Mouse (Mus musculus) erythroblast, embryonic 14.5 days (primary cell): ENCODE data around the gene Mvb12a. TPM values are rescaled to one million over a fixed set of nuclear protein-coding genes. Genes with fewer than 3 reads are reported as not detected.

ENCODE experiments used
- H3K27me3 ChIP-seq: 2 replicates; pipeline ENCODE4 v1.6.1; 2012; ENCODE audit warnings: inconsistent platforms; ENCODE audit not compliant: control insufficient read depth
- H3K36me3 ChIP-seq: 2 replicates; pipeline ENCODE4 v1.6.1; 2012; ENCODE audit warnings: mild to moderate bottlenecking, inconsistent platforms; ENCODE audit not compliant: control insufficient read depth
- H3K4me1 ChIP-seq: 2 replicates; pipeline ENCODE4 v1.6.1; 2012; ENCODE audit warnings: inconsistent platforms; ENCODE audit not compliant: control insufficient read depth
- H3K4me3 ChIP-seq: replicated peaks from 2 replicates; pipeline ENCODE3; 2012; ENCODE audit warnings: moderate library complexity, mild to moderate bottlenecking, inconsistent platforms
- H3K9me3 ChIP-seq: 2 replicates; pipeline ENCODE4 v1.6.1; 2012; ENCODE audit warnings: low read length, inconsistent platforms, mixed read lengths; ENCODE audit not compliant: control insufficient read depth
- GATA1 ChIP-seq: IDR thresholded peaks from 2 replicates; pipeline ENCODE4 v1.6.1; 2012; ENCODE audit warnings: low read length, inconsistent platforms, mixed read lengths
- TAL1 ChIP-seq: IDR thresholded peaks from 3 replicates; pipeline ENCODE4 v1.6.1; 2012; ENCODE audit warnings: low read length, inconsistent platforms, mixed read lengths
- polyA plus RNA-seq: library from polyadenylated mRNA; stranded (reverse); fragments of >175 nt; gene quantifications from 2 replicates; pipeline ENCODE4 v1.2.3, GENCODE M21; 2012

The Mvb12a gene
- polyA plus RNA-seq, 1 experiment: 3.6 TPM

- no peak for TF ChIP-seq TAL1
- TF ChIP-seq GATA1: no peak
- peaks cover 59% of the 10 kb centered on the region for H3K4me1 ChIP-seq
- H3K9me3 ChIP-seq: no peaks in the 10 kb centered on the region
- peaks cover 15% of the 10 kb centered on the region for H3K36me3 ChIP-seq
- H3K27me3 ChIP-seq: no peaks in the 10 kb centered on the region
- no peak overlapping the region for H3K4me3 ChIP-seq
Measured at GRCm38 (mm10) chr8:71593556-71594323, 51.0 kb downstream of the Mvb12a start.

DNA sequence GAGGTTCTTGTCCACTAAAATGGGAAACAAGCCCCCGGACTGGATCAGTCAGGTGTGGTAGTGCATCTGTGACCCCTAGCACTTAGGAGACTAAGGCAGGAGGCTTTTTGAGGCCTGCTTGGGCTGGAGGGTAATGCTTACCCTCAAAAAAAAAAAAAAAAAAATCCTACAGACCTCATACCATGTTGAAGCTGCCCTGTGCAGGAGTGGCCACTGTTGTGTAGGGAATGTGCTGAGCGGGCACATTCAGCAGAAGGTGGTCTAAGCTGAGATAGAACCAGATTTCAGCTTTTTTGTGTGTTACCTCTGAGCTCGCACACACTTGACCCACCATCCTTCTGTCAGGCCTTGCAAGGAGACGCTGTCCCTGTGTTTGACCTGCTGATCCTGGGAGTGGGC is 51.6 kb downstream of the Mvb12a start:
- Histone ChIP-seq H3K4me1 (peaks cover 59% of the 10 kb centered on the region), H3K9me3 (no peaks in the 10 kb centered on the region), H3K36me3 (peaks cover 15% of the 10 kb centered on the region), H3K27me3 (no peaks in the 10 kb centered on the region), H3K4me3 (no peak overlapping the region)
- no peak for TF ChIP-seq GATA1
- TF ChIP-seq TAL1: 0 out of 3 replicates have a peak, but pooled peaks have one; percentile 15

DNA sequence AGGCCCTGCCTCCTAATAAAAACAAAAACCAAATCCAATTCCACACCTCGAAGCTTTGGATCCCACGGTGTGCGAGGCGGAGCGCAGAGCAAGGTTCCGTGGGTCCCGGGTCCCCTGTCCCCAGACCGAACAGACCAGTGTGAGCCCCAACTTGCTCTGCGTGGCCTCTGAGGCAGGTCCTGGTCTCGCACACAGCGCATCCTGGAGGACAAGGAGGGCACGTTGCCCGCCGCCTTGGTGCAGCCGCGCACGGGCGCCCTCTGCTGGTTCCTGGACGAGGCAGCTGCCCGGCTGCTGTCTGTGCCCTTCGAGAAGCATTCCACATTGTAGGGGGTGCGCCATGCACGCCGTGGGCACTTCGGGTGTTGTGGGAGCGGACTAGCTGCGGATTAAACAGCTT is 53.1 kb downstream of the Mvb12a start:
- no peak for TF ChIP-seq GATA1
- no peak for TF ChIP-seq TAL1
- Histone ChIP-seq H3K4me1 (peaks cover 51% of the 10 kb centered on the region), H3K9me3 (no peaks in the 10 kb centered on the region), H3K4me3 (no peak overlapping the region), H3K36me3 (peaks cover 17% of the 10 kb centered on the region), H3K27me3 (peaks cover 3% of the 10 kb centered on the region; the same call in 1 of the 2 replicates)

GRCm38 (mm10) chr8:71596384-71596783 is 53.7 kb downstream of the Mvb12a start:
- Histone ChIP-seq H3K4me1 (peaks cover 46% of the 10 kb centered on the region), H3K4me3 (no peak overlapping the region), H3K27me3 (peaks cover 3% of the 10 kb centered on the region; the same call in 1 of the 2 replicates), H3K9me3 (no peaks in the 10 kb centered on the region), H3K36me3 (peaks cover 17% of the 10 kb centered on the region)
- TF ChIP-seq GATA1: no peak
- no peak for TF ChIP-seq TAL1

DNA sequence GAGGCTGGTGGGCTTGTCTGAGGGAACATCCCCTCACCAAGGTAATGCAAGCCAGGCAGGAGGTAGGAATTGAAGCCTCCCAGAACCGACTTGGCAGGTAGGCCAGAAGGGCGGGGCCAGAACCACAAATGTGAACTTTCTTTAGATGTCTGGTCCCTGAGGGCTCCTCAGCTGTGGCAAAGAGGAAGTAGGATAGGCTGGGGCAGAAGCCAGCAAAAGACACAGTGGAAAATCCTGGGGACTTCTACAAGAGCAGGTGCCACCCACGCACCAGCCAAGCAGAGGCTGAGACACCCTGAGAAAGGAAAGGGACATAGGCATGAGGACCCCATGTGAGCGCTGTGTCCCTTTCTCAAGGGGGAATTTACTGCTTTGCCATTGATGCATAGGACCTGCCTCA is 54.1 kb downstream of the Mvb12a start:
- peaks cover 42% of the 10 kb centered on the region for H3K4me1 ChIP-seq
- TF ChIP-seq GATA1 (no peak), TAL1 (no peak)
- no peaks in the 10 kb centered on the region for H3K9me3 ChIP-seq
- H3K36me3 ChIP-seq: peaks cover 17% of the 10 kb centered on the region
- no peak overlapping the region for H3K4me3 ChIP-seq
- H3K27me3 ChIP-seq: peaks cover 4% of the 10 kb centered on the region; the same call in 1 of the 2 replicates

DNA sequence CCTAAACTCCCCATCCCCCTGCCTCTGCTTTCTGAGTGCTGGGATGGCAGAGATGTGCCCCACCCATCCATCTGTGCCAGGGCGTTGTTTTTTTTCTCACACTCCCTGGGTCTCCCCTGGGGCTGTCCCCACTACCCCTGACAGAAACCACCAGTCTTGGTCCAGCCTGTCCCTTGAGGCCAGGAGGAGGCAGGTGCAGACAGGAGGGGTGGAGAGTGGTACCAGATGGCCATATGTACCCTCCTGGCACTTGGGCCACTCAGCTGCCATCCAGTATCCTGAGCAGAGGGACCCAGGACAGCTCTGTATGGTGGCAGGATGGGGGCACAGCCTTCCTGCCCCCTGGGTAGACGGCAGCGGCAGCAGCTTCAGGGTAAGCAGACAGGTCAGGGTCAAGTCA is 54.7 kb downstream of the Mvb12a start, which contains the start of gene Fam129c:
Gene Fam129c, plus strand, starts transcription at position 198 of the 400 bp plus-strand sequence.
- no peak for TF ChIP-seq TAL1
- no peak for TF ChIP-seq GATA1
- Histone ChIP-seq H3K36me3 (peaks cover 17% of the 10 kb centered on the region), H3K27me3 (peaks cover 10% of the 10 kb centered on the region), H3K4me1 (peaks cover 37% of the 10 kb centered on the region), H3K9me3 (no peaks in the 10 kb centered on the region), H3K4me3 (no peak within 1 kb of the TSS)

Other genes starting within 250 kb of the Mvb12a start
- 16.3 and 17.0 TPM in 2 replicates for gene Use1, start 176.1 kb upstream of the Mvb12a start, polyA plus RNA-seq
- 6.6 and 7.5 TPM in 2 replicates for gene Ocel1, start 171.6 kb upstream of the Mvb12a start, polyA plus RNA-seq
- gene Nr2f6, start 161.0 kb upstream of the Mvb12a start, polyA plus RNA-seq: 0.41 and 0.60 TPM in 2 replicates
- 0.03 and 0.10 TPM in 2 replicates for gene Ushbp1, start 147.1 kb upstream of the Mvb12a start, polyA plus RNA-seq
- 15.4 and 18.1 TPM in 2 replicates for gene Babam1, start 146.1 kb upstream of the Mvb12a start, polyA plus RNA-seq
- gene Ankle1, start 136.9 kb upstream of the Mvb12a start, polyA plus RNA-seq: 17.4 and 17.5 TPM in 2 replicates
- gene Abhd8, start 79.3 kb upstream of the Mvb12a start, polyA plus RNA-seq: 3.9 and 4.7 TPM in 2 replicates
- 18.9 and 20.4 TPM in 2 replicates for gene Mrpl34, start 78.0 kb upstream of the Mvb12a start, polyA plus RNA-seq
- 41.0 and 42.3 TPM in 2 replicates for gene Dda1, start 73.7 kb upstream of the Mvb12a start, polyA plus RNA-seq
- 0.09 and 0.20 TPM in 2 replicates for gene Ano8, start 57.0 kb upstream of the Mvb12a start, polyA plus RNA-seq
- gene Gtpbp3, start 54.8 kb upstream of the Mvb12a start, polyA plus RNA-seq: 1.2 and 1.4 TPM in 2 replicates
- 0.18 and 0.30 TPM in 2 replicates for gene Plvap, start 31.2 kb upstream of the Mvb12a start, polyA plus RNA-seq
- 0.02 TPM in 1 of 2 replicates, not detected in the other for gene Ccdc194, start 17.2 kb upstream of the Mvb12a start, polyA plus RNA-seq
- 0.21 and 0.72 TPM in 2 replicates for gene Bst2, start 5.5 kb upstream of the Mvb12a start, polyA plus RNA-seq
- not detected in 2 replicates for gene Tmem221, start 15.9 kb downstream of the Mvb12a start, polyA plus RNA-seq
- gene Nxnl1, start 23.7 kb downstream of the Mvb12a start, polyA plus RNA-seq: not detected in 2 replicates
- gene Slc27a1, start 26.0 kb downstream of the Mvb12a start, polyA plus RNA-seq: 0.02 and 0.03 TPM in 2 replicates
- gene Pgls, start 49.3 kb downstream of the Mvb12a start, polyA plus RNA-seq: 12.5 and 16.2 TPM in 2 replicates
- 0.10 and 0.13 TPM in 2 replicates for gene Fam129c, start 54.7 kb downstream of the Mvb12a start, polyA plus RNA-seq
- gene Colgalt1, start 68.1 kb downstream of the Mvb12a start, polyA plus RNA-seq: 0.41 and 0.72 TPM in 2 replicates
- gene Unc13a, start 128.8 kb downstream of the Mvb12a start, polyA plus RNA-seq: 0.01 TPM in 1 of 2 replicates, not detected in the other
- gene Jak3, start 133.4 kb downstream of the Mvb12a start, polyA plus RNA-seq: 1.5 TPM in 2 replicates
- gene Insl3, start 146.3 kb downstream of the Mvb12a start, polyA plus RNA-seq: 0.36 and 0.75 TPM in 2 replicates
- gene B3gnt3, start 158.9 kb downstream of the Mvb12a start, polyA plus RNA-seq: 3.4 and 3.7 TPM in 2 replicates
- gene Fcho1, start 182.8 kb downstream of the Mvb12a start, polyA plus RNA-seq: 14.2 and 14.6 TPM in 2 replicates